Mouse (Mus musculus): ENCODE results near the gene Islr2. TPM values are rescaled to one million over a fixed set of nuclear protein-coding genes. Genes with fewer than 3 reads are reported as not detected.

Gene Islr2
- total RNA-seq, 2 experiments from 2014 or later = 2.6 to 3.3 TPM

- no peak for TF ChIP-seq CTCF (IDR thresholded peaks at IDR 0.05)
- H3K27ac ChIP-seq = peak overlapping the region; percentile 38
- DNase-seq = peak; percentile 31
- H3K4me3 ChIP-seq = no peak overlapping the region
- intact Hi-C loops (cut with DNase I) = no loop called here
Observed at GRCm38 (mm10) chr9:58153095-58153494, 51.0 kb downstream of the Islr2 start.

- peak; percentile 11; the same call in 1 of the 2 replicates for TF ChIP-seq CTCF (IDR thresholded peaks at IDR 0.05)
- intact Hi-C loops (cut with DNase I) = no loop called here
Observed at GRCm38 (mm10) chr9:58150733-58151361, 53.3 kb downstream of the Islr2 start.

GRCm38 (mm10) chr9:58148806-58149205, 55.3 kb downstream of the Islr2 start:
- intact Hi-C loops (cut with DNase I) = no loop called here
- DNase-seq = no peak
- H3K27ac ChIP-seq = no peak overlapping the region
- H3K4me3 ChIP-seq = no peak overlapping the region
- TF ChIP-seq CTCF (IDR thresholded peaks at IDR 0.05) = no peak

More at GRCm38 (mm10) chr9:58150733-58151361, 53.3 kb downstream of the Islr2 start:
- H3K27ac ChIP-seq = no peak overlapping the region
- H3K4me3 ChIP-seq = no peak overlapping the region
- DNase-seq = no peak

Small RNA genes within 50 kb of the gene (microRNA-seq; reads per million reads assigned to microRNA genes)
- gene Mir6385 = not detected

Other genes starting within 250 kb of the Islr2 start
- gene Cyp11a1, start 197.9 kb downstream of the Islr2 start, total RNA-seq (2021) = under 1 TPM in 1 of 2 experiments, not detected in 1; 0.10 TPM
- gene Stra6, start 140.5 kb downstream of the Islr2 start, total RNA-seq (2021) = under 1 TPM; 0.13 to 0.31 TPM
- gene Ccdc33, start 85.5 kb downstream of the Islr2 start, total RNA-seq (2021) = not detected
- 10 to 100 TPM; 11.9 to 26.1 TPM for gene Islr, start within 50 bp of the Islr2 start, total RNA-seq (2021)
- 1 to 10 TPM; 4.1 to 4.5 TPM for gene Pml, start 45.5 kb upstream of the Islr2 start, total RNA-seq (2021)
- 1 to 10 TPM; 6.8 to 7.3 TPM for gene Stoml1, start 48.8 kb upstream of the Islr2 start, total RNA-seq (2021)
- 10 to 100 TPM; 10.6 to 17.9 TPM for gene Loxl1, start 108.9 kb upstream of the Islr2 start, total RNA-seq (2021)
- gene Tbc1d21, start 166.1 kb upstream of the Islr2 start, total RNA-seq (2021) = not detected